Mouse (Mus musculus) kidney, embryonic 14.5 days (tissue): ENCODE data around the gene Brd3os. TPM values are rescaled to one million over a fixed set of nuclear protein-coding genes. Genes with fewer than 3 reads are reported as not detected.

ENCODE experiments used
- ATAC-seq: fragments of 200-750 bp; cut with Nextera tagmentation; 2 replicates; pipeline ENCODE4 v1.8.0; 2017; ENCODE audit warnings: moderate number of reproducible peaks, mild to moderate bottlenecking, moderate TSS enrichment, moderate library complexity; ENCODE audit not compliant: low FRiP score, low TSS enrichment
- H3K27ac ChIP-seq: fragments of 300-500 bp; sonication (generic); 2 replicates; pipeline ENCODE4 v1.5.1; 2014; ENCODE audit warnings: low read depth, mild to moderate bottlenecking, low read length, moderate library complexity, mixed read lengths
- H3K27me3 ChIP-seq: fragments of 300-500 bp; sonication (generic); 2 replicates; pipeline ENCODE4 v1.6.1; 2014; ENCODE audit warnings: mild to moderate bottlenecking, low read length; ENCODE audit not compliant: control insufficient read depth, insufficient read depth
- H3K36me3 ChIP-seq: fragments of 300-500 bp; sonication (generic); 2 replicates; pipeline ENCODE4 v1.6.1; 2014; ENCODE audit warnings: low read length, mixed read lengths; ENCODE audit not compliant: control insufficient read depth, insufficient read depth
- H3K4me1 ChIP-seq: fragments of 300-500 bp; sonication (generic); 2 replicates; pipeline ENCODE4 v1.6.1; 2014; ENCODE audit warnings: low read length, mixed read lengths; ENCODE audit not compliant: control insufficient read depth, insufficient read depth
- H3K4me2 ChIP-seq: fragments of 300-500 bp; sonication (generic); replicated peaks from 2 replicates; pipeline ENCODE4 v1.6.1; 2014; ENCODE audit warnings: low read depth, mild to moderate bottlenecking, low read length
- H3K4me3 ChIP-seq: fragments of 300-500 bp; sonication (generic); 2 replicates; pipeline ENCODE4 v1.5.1; 2014; ENCODE audit warnings: mild to moderate bottlenecking, low read length
- H3K9ac ChIP-seq: fragments of 300-500 bp; sonication (generic); 2 replicates; pipeline ENCODE4 v1.6.1; 2014; ENCODE audit warnings: low read depth, mild to moderate bottlenecking, low read length, moderate library complexity
- H3K9me3 ChIP-seq: fragments of 300-500 bp; sonication (generic); 2 replicates; pipeline ENCODE4 v1.6.1; 2016; ENCODE audit warnings: low read length; ENCODE audit not compliant: control insufficient read depth
- WGBS: fragments of 180-500 bp; shearing (Covaris S2); extraction: QIAGEN DNeasy Blood & Tissue Kit; methylation state at CpG from one replicate; pipeline ENCODE4 v1.1.7; 2014; 5-methylcytosine and 5-hydroxymethylcytosine counted together
- polyA plus RNA-seq: library from polyadenylated mRNA; unstranded; fragments of >200 nt; fragmentation: Nextera tagmentation; extraction: Ambion mirVana; gene quantifications from 2 replicates; pipeline ENCODE4 v1.2.1, GENCODE M21; 2014

Brd3os gene
- polyA plus RNA-seq, 1 experiment from 2014 or later = 12.0 TPM

GRCm38 (mm10) chr2:27406928-27407327, 35.2 kb upstream of the Brd3os start:
- Histone ChIP-seq H3K4me3 (no peak overlapping the region), H3K27ac (no peak overlapping the region), H3K9ac (no peak overlapping the region), H3K4me2 (no peak overlapping the region), H3K27me3 (no peaks in the 10 kb centered on the region), H3K4me1 (peaks cover 49% of the 10 kb centered on the region), H3K36me3 (no peaks in the 10 kb centered on the region), H3K9me3 (no peaks in the 10 kb centered on the region)
- no peak for ATAC-seq
- 63% methylated on average over 5 of the region's 5 CpGs for WGBS

- Histone ChIP-seq H3K27ac (no peak overlapping the region), H3K4me1 (peaks cover 61% of the 10 kb centered on the region), H3K4me3 (no peak overlapping the region), H3K36me3 (no peaks in the 10 kb centered on the region), H3K9ac (no peak overlapping the region), H3K27me3 (no peaks in the 10 kb centered on the region), H3K4me2 (no peak overlapping the region), H3K9me3 (no peaks in the 10 kb centered on the region)
- no peak for ATAC-seq
- WGBS = 65% methylated on average over 3 of the region's 3 CpGs
These were observed 33.9 kb upstream of the Brd3os start for GRCm38 (mm10) chr2:27408194-27408593.

- Histone ChIP-seq H3K4me3 (no peak overlapping the region), H3K27me3 (no peaks in the 10 kb centered on the region), H3K27ac (peak overlapping the region; percentile 80; the same call in 1 of the 2 replicates), H3K4me1 (peaks cover 66% of the 10 kb centered on the region), H3K36me3 (no peaks in the 10 kb centered on the region), H3K9me3 (no peaks in the 10 kb centered on the region), H3K9ac (no peak overlapping the region), H3K4me2 (no peak overlapping the region)
- 69% methylated on average over 6 of the region's 6 CpGs for WGBS
- no peak for ATAC-seq
These were observed 31.5 kb upstream of the Brd3os start for GRCm38 (mm10) chr2:27410518-27411140.

- Histone ChIP-seq H3K9ac (no peak overlapping the region), H3K27me3 (no peaks in the 10 kb centered on the region), H3K36me3 (no peaks in the 10 kb centered on the region), H3K4me1 (peaks cover 74% of the 10 kb centered on the region), H3K4me3 (no peak overlapping the region), H3K4me2 (peak overlapping the region; percentile 19; the same call in 1 of the 2 replicates), H3K9me3 (no peaks in the 10 kb centered on the region), H3K27ac (peak overlapping the region; percentile 80)
- peak; percentile 79 for ATAC-seq
- WGBS = 14% methylated on average over 8 of the region's 8 CpGs
These were observed 30.4 kb upstream of the Brd3os start for GRCm38 (mm10) chr2:27411688-27412174.

GRCm38 (mm10) chr2:27412245-27412800, 29.8 kb upstream of the Brd3os start:
- Histone ChIP-seq H3K4me3 (no peak overlapping the region), H3K9me3 (no peaks in the 10 kb centered on the region), H3K4me2 (peak overlapping the region; percentile 19), H3K9ac (peak overlapping the region; percentile 8; the same call in 1 of the 2 replicates), H3K27me3 (no peaks in the 10 kb centered on the region), H3K27ac (peak overlapping the region; percentile 80), H3K4me1 (peaks cover 73% of the 10 kb centered on the region), H3K36me3 (no peaks in the 10 kb centered on the region)
- peak; percentile 11 for ATAC-seq
- WGBS = 17% methylated on average over 7 of the region's 7 CpGs

- 61% methylated on average over 2 of the region's 2 CpGs for WGBS
- Histone ChIP-seq H3K9me3 (no peaks in the 10 kb centered on the region), H3K4me3 (no peak overlapping the region), H3K27me3 (no peaks in the 10 kb centered on the region), H3K4me2 (no peak overlapping the region), H3K36me3 (no peaks in the 10 kb centered on the region), H3K27ac (no peak overlapping the region), H3K9ac (no peak overlapping the region), H3K4me1 (peaks cover 75% of the 10 kb centered on the region)
- ATAC-seq = no peak
These were observed 28.6 kb upstream of the Brd3os start for GRCm38 (mm10) chr2:27413582-27413935.

GRCm38 (mm10) chr2:27413936-27414657, 28.0 kb upstream of the Brd3os start:
- H3K4me3 ChIP-seq = no peak overlapping the region
- H3K4me2 ChIP-seq = no peak overlapping the region; the same call in 1 of the 2 replicates
- H3K27ac ChIP-seq = no peak overlapping the region; the same call in 1 of the 2 replicates
- no peak for ATAC-seq
- H3K4me1 ChIP-seq = peaks cover 80% of the 10 kb centered on the region
- H3K27me3 ChIP-seq = no peaks in the 10 kb centered on the region
- WGBS = 26% methylated on average over 16 of the region's 16 CpGs
- no peaks in the 10 kb centered on the region for H3K9me3 ChIP-seq
- H3K9ac ChIP-seq = 0 out of 2 replicates have a peak overlapping the region, but pooled peaks have one; percentile 4
- H3K36me3 ChIP-seq = no peaks in the 10 kb centered on the region

GRCm38 (mm10) chr2:27415060-27415783, 26.9 kb upstream of the Brd3os start:
- no peaks in the 10 kb centered on the region for H3K9me3 ChIP-seq
- H3K27me3 ChIP-seq = no peaks in the 10 kb centered on the region
- H3K4me3 ChIP-seq = no peak overlapping the region
- H3K27ac ChIP-seq = no peak overlapping the region
- H3K4me1 ChIP-seq = peaks cover 89% of the 10 kb centered on the region
- 62% methylated on average over 11 of the region's 11 CpGs for WGBS
- no peaks in the 10 kb centered on the region for H3K36me3 ChIP-seq
- no peak overlapping the region for H3K9ac ChIP-seq
- no peak overlapping the region for H3K4me2 ChIP-seq
- no peak for ATAC-seq
